Mouse (Mus musculus) cortical plate, adult 2 months (tissue): ENCODE results near the gene Foxj3.

Experiments used
- CTCF ChIP-seq: fragments of 200-500 bp; IDR thresholded peaks from 2 replicates; pipeline ENCODE4 v1.5.1; 2011; ENCODE audit warnings: mild to moderate bottlenecking, control low read depth, low read length; ENCODE audit not compliant: insufficient read depth; ENCODE audit errors: extremely low read depth
- POLR2A ChIP-seq: fragments of 200-500 bp; IDR thresholded peaks from 2 replicates; pipeline ENCODE4 v1.6.1; 2011; ENCODE audit warnings: mild to moderate bottlenecking, low read length, control low read depth; ENCODE audit not compliant: insufficient read depth; ENCODE audit errors: extremely low read depth

DNA sequence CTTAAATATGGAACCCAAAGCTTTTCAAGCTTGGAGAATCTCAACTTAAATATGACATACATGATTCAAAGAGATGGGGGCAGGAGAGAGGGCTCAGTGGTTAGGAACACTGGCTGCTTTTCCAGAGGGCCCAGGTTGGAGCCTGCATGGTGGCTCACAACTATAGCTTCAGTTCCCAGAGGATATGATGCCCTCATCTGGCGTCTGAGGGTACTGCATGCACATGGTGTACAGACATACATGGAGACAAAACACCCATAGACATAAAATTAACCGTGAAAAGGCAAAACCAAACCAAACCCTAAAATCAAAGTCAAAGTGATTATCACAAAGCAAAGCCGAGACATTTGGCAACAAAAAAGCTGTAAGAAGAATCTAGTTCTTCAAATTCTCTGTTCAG lies 46.0 kb upstream of the Foxj3 start:
- TF ChIP-seq POLR2A, result no peak
- TF ChIP-seq CTCF, result 0 out of 2 replicates have a peak, but pooled peaks have one; percentile 29
